Mouse (Mus musculus) midbrain, embryonic 10.5 days (tissue): Measurements from ENCODE around the gene Slc24a2. TPM values are rescaled to one million over a fixed set of nuclear protein-coding genes. Genes with fewer than 3 reads are reported as not detected.

Source experiments
- DNase-seq: peaks from one replicate; pipeline ENCODE4 v3.0.0-alpha.2; 2017; ENCODE audit warnings: low spot score
- H3K27ac ChIP-seq: fragments of 300-500 bp; sonication (generic); replicated peaks from 2 replicates; pipeline ENCODE4 v1.5.1; 2016; ENCODE audit warnings: mild to moderate bottlenecking
- H3K27me3 ChIP-seq: fragments of 300-500 bp; sonication (generic); 2 replicates; pipeline ENCODE4 v1.6.1; 2016; ENCODE audit warnings: low read depth, mild to moderate bottlenecking; ENCODE audit not compliant: poor library complexity, severe bottlenecking
- H3K36me3 ChIP-seq: fragments of 300-500 bp; sonication (generic); 2 replicates; pipeline ENCODE4 v1.6.1; 2016; ENCODE audit warnings: mild to moderate bottlenecking, moderate library complexity
- H3K4me1 ChIP-seq: fragments of 300-500 bp; sonication (generic); 2 replicates; pipeline ENCODE4 v1.6.1; 2016
- H3K4me3 ChIP-seq: fragments of 300-500 bp; sonication (generic); 2 replicates; pipeline ENCODE4 v1.5.1; 2016; ENCODE audit warnings: mild to moderate bottlenecking, moderate library complexity
- H3K9me3 ChIP-seq: fragments of 300-500 bp; sonication (generic); replicated peaks from 2 replicates; pipeline ENCODE4 v1.6.1; 2016; ENCODE audit warnings: mild to moderate bottlenecking
- WGBS: fragments of 180-500 bp; shearing (Covaris S2); methylation state at CpG from one replicate; pipeline ENCODE4 v1.1.7; 2016; 5-methylcytosine and 5-hydroxymethylcytosine counted together
- polyA plus RNA-seq: library from polyadenylated mRNA; unstranded; fragments of >200 nt; fragmentation: Nextera tagmentation; extraction: Ambion mirVana; gene quantifications from 2 replicates; pipeline ENCODE4 v1.2.1, GENCODE M21; 2016

Slc24a2 gene
- polyA plus RNA-seq, 1 experiment from 2014 or later: 1.1 TPM

GRCm38 (mm10) chr4:86977272-86977671, 253.0 kb downstream of the Slc24a2 start:
- DNase-seq: no peak
- 86% methylated on average over 5 of the region's 5 CpGs for WGBS
- peaks cover 7% of the 10 kb centered on the region for H3K9me3 ChIP-seq
- H3K4me3 ChIP-seq: no peak overlapping the region
- H3K4me1 ChIP-seq: no peaks in the 10 kb centered on the region
- no peak overlapping the region for H3K27ac ChIP-seq
- H3K27me3 ChIP-seq: no peaks in the 10 kb centered on the region
- H3K36me3 ChIP-seq: no peaks in the 10 kb centered on the region

- Histone ChIP-seq H3K27me3 (no peaks in the 10 kb centered on the region), H3K4me3 (no peak overlapping the region), H3K9me3 (no peaks in the 10 kb centered on the region), H3K36me3 (no peaks in the 10 kb centered on the region), H3K27ac (no peak overlapping the region), H3K4me1 (peaks cover 10% of the 10 kb centered on the region)
- DNase-seq: peak; percentile 65
- WGBS: 44% methylated on average over 14 of the region's 14 CpGs
Observed at GRCm38 (mm10) chr4:86957576-86958411, 272.5 kb downstream of the Slc24a2 start.

- peaks cover 10% of the 10 kb centered on the region for H3K4me1 ChIP-seq
- no peak for DNase-seq
- no peaks in the 10 kb centered on the region for H3K9me3 ChIP-seq
- H3K27ac ChIP-seq: no peak overlapping the region
- WGBS: 86% methylated on average over 4 of the region's 4 CpGs
- no peaks in the 10 kb centered on the region for H3K36me3 ChIP-seq
- no peaks in the 10 kb centered on the region for H3K27me3 ChIP-seq
- no peak overlapping the region for H3K4me3 ChIP-seq
Observed at GRCm38 (mm10) chr4:86955448-86955847, 274.8 kb downstream of the Slc24a2 start.

- peaks cover 10% of the 10 kb centered on the region for H3K4me1 ChIP-seq
- no peak overlapping the region for H3K4me3 ChIP-seq
- no peak overlapping the region for H3K27ac ChIP-seq
- no peaks in the 10 kb centered on the region for H3K27me3 ChIP-seq
- no peaks in the 10 kb centered on the region for H3K36me3 ChIP-seq
- WGBS: 60% methylated on average over 5 of the region's 5 CpGs
- H3K9me3 ChIP-seq: no peaks in the 10 kb centered on the region
- DNase-seq: no peak
Observed at GRCm38 (mm10) chr4:86953519-86953918, 276.8 kb downstream of the Slc24a2 start.

- Histone ChIP-seq H3K4me3 (no peak overlapping the region), H3K9me3 (no peaks in the 10 kb centered on the region), H3K4me1 (0 out of 2 replicates have a peak, but pooled peaks cover 4% of the 10 kb centered on the region), H3K27me3 (no peaks in the 10 kb centered on the region), H3K36me3 (no peaks in the 10 kb centered on the region), H3K27ac (no peak overlapping the region)
- no peak for DNase-seq
- WGBS: 100% methylated on average over 1 of the region's 1 CpGs
Observed at GRCm38 (mm10) chr4:86948794-86949193, 281.5 kb downstream of the Slc24a2 start.

- Histone ChIP-seq H3K4me3 (no peak overlapping the region), H3K27ac (no peak overlapping the region), H3K36me3 (no peaks in the 10 kb centered on the region), H3K4me1 (no peaks in the 10 kb centered on the region), H3K9me3 (no peaks in the 10 kb centered on the region), H3K27me3 (no peaks in the 10 kb centered on the region)
- WGBS: 48% methylated on average over 6 of the region's 6 CpGs
- DNase-seq: no peak
Observed at GRCm38 (mm10) chr4:86943296-86943695, 287.0 kb downstream of the Slc24a2 start.

- Histone ChIP-seq H3K36me3 (no peaks in the 10 kb centered on the region), H3K27ac (no peak overlapping the region), H3K27me3 (no peaks in the 10 kb centered on the region), H3K4me1 (no peaks in the 10 kb centered on the region), H3K9me3 (no peaks in the 10 kb centered on the region), H3K4me3 (no peak overlapping the region)
- 84% methylated on average over 6 of the region's 6 CpGs for WGBS
- DNase-seq: no peak
Observed at GRCm38 (mm10) chr4:86942656-86943055, 287.6 kb downstream of the Slc24a2 start.

GRCm38 (mm10) chr4:86936706-86937105, 293.6 kb downstream of the Slc24a2 start:
- 72% methylated on average over 3 of the region's 3 CpGs for WGBS
- Histone ChIP-seq H3K4me3 (no peak overlapping the region), H3K27ac (no peak overlapping the region), H3K36me3 (no peaks in the 10 kb centered on the region), H3K27me3 (no peaks in the 10 kb centered on the region), H3K4me1 (no peaks in the 10 kb centered on the region), H3K9me3 (no peaks in the 10 kb centered on the region)
- no peak for DNase-seq

- no peaks in the 10 kb centered on the region for H3K36me3 ChIP-seq
- H3K27me3 ChIP-seq: no peaks in the 10 kb centered on the region
- WGBS: 93% methylated on average over 9 of the region's 9 CpGs
- no peak overlapping the region for H3K4me3 ChIP-seq
- H3K9me3 ChIP-seq: no peaks in the 10 kb centered on the region
- H3K4me1 ChIP-seq: peaks cover 2% of the 10 kb centered on the region
- H3K27ac ChIP-seq: no peak overlapping the region
- no peak for DNase-seq
Observed at GRCm38 (mm10) chr4:86936217-86936616, 294.1 kb downstream of the Slc24a2 start.
